Mouse (Mus musculus) myocyte (in vitro differentiated cells): ENCODE results near the gene Il9r. TPM values are rescaled to one million over a fixed set of nuclear protein-coding genes. Genes with fewer than 3 reads are reported as not detected.

ENCODE experiments used
- H3K27me3 ChIP-seq: one replicate; pipeline ENCODE4 v1.6.1; 2011; ENCODE audit not compliant: control insufficient read depth, insufficient read depth, insufficient read length
- H3K36me3 ChIP-seq: one replicate; pipeline ENCODE4 v1.6.1; 2011; ENCODE audit not compliant: control insufficient read depth, insufficient read depth
- H3K4me2 ChIP-seq: one replicate; pipeline ENCODE4 v1.6.1; 2011; ENCODE audit warnings: low read depth, control low read depth
- H3K4me3 ChIP-seq: one replicate; pipeline ENCODE4 v1.5.1; 2011; ENCODE audit warnings: mild to moderate bottlenecking, control low read depth, moderate library complexity
- H3K79me2 ChIP-seq: one replicate; pipeline ENCODE4 v1.6.1; 2011; ENCODE audit not compliant: control insufficient read depth, insufficient read depth
- H3ac ChIP-seq: one replicate; pipeline ENCODE4 v1.6.1; 2011; ENCODE audit not compliant: control insufficient read depth, insufficient read length
- CEBPB ChIP-seq: IDR thresholded peaks from 2 replicates; pipeline ENCODE4 v1.6.1; 2011; ENCODE audit warnings: mild to moderate bottlenecking, moderate library complexity; ENCODE audit not compliant: poor library complexity, insufficient read depth, severe bottlenecking
- E2F4 ChIP-seq: IDR thresholded peaks from one replicate; pipeline ENCODE4 v1.6.1; 2011; ENCODE audit warnings: mild to moderate bottlenecking, control low read depth, moderate library complexity; ENCODE audit not compliant: insufficient read depth
- MAX ChIP-seq: IDR thresholded peaks from one replicate; pipeline ENCODE4 v1.6.1; 2011; ENCODE audit warnings: low read depth, mild to moderate bottlenecking, control low read depth
- MYOD1 ChIP-seq, 3 experiments: IDR thresholded peaks; one replicate each; pipeline ENCODE4 v1.6.1; 2011; ENCODE audit warnings: control low read depth in 2 of 3, low read depth in 2 of 3, mild to moderate bottlenecking in 2 of 3, moderate library complexity in 1 of 3; ENCODE audit not compliant: insufficient read length in 2 of 3, control insufficient read depth in 1 of 3
- MYOG ChIP-seq, 3 experiments: IDR thresholded peaks; one replicate each; pipeline ENCODE4 v1.6.1; 2011; ENCODE audit warnings: control low read depth in 2 of 3, low read depth in 2 of 3, mild to moderate bottlenecking in 2 of 3; ENCODE audit not compliant: insufficient read length in 2 of 3, control insufficient read depth in 1 of 3, insufficient read depth in 1 of 3
- POLR2A ChIP-seq: IDR thresholded peaks from one replicate; pipeline ENCODE4 v1.6.1; 2011; ENCODE audit warnings: low read depth, mild to moderate bottlenecking, control low read depth, moderate library complexity; ENCODE audit not compliant: insufficient read length
- POLR2AphosphoS2 ChIP-seq: IDR thresholded peaks from one replicate; pipeline ENCODE4 v1.6.1; 2011; ENCODE audit warnings: low read depth, control low read depth; ENCODE audit not compliant: insufficient read length
- REST ChIP-seq: IDR thresholded peaks from one replicate; pipeline ENCODE4 v1.6.1; 2011; ENCODE audit warnings: mild to moderate bottlenecking, control low read depth, moderate library complexity; ENCODE audit not compliant: insufficient read depth, insufficient read length
- SRF ChIP-seq: IDR thresholded peaks from one replicate; pipeline ENCODE4 v1.6.1; 2011; ENCODE audit warnings: low read depth; ENCODE audit not compliant: control insufficient read depth, insufficient read length
- TCF12 ChIP-seq: IDR thresholded peaks from one replicate; pipeline ENCODE4 v1.6.1; 2011; ENCODE audit warnings: mild to moderate bottlenecking, control low read depth; ENCODE audit not compliant: poor library complexity, insufficient read depth, severe bottlenecking
- TCF3 ChIP-seq: IDR thresholded peaks from one replicate; pipeline ENCODE4 v1.6.1; 2011; ENCODE audit warnings: low read depth, control low read depth; ENCODE audit not compliant: insufficient read length
- USF1 ChIP-seq: IDR thresholded peaks from one replicate; pipeline ENCODE4 v1.6.1; 2011; ENCODE audit warnings: low read depth, mild to moderate bottlenecking, control low read depth, moderate library complexity
- polyA plus RNA-seq: library from polyadenylated mRNA; unstranded; fragments of >200 nt; fragmentation: generic; extraction: Trizol; gene quantifications from one replicate; pipeline ENCODE4 v1.2.1, GENCODE M21; 2012; ENCODE audit warnings: missing spikeins

The Il9r gene
- polyA plus RNA-seq, 1 experiment: 0.01 TPM

GRCm38 (mm10) chr11:32157791-32158594 lies 42.1 kb downstream of the Il9r start:
- Histone ChIP-seq H3ac (no peak overlapping the region), H3K36me3 (no peaks in the 10 kb centered on the region), H3K27me3 (peaks cover 38% of the 10 kb centered on the region), H3K79me2 (no peaks in the 10 kb centered on the region), H3K4me3 (no peak overlapping the region), H3K4me2 (no peak overlapping the region)
- TF ChIP-seq TCF12: no peak
- no peak for TF ChIP-seq REST
- TF ChIP-seq POLR2A: no peak
- no peak for TF ChIP-seq SRF
- no peak for TF ChIP-seq POLR2AphosphoS2

DNA sequence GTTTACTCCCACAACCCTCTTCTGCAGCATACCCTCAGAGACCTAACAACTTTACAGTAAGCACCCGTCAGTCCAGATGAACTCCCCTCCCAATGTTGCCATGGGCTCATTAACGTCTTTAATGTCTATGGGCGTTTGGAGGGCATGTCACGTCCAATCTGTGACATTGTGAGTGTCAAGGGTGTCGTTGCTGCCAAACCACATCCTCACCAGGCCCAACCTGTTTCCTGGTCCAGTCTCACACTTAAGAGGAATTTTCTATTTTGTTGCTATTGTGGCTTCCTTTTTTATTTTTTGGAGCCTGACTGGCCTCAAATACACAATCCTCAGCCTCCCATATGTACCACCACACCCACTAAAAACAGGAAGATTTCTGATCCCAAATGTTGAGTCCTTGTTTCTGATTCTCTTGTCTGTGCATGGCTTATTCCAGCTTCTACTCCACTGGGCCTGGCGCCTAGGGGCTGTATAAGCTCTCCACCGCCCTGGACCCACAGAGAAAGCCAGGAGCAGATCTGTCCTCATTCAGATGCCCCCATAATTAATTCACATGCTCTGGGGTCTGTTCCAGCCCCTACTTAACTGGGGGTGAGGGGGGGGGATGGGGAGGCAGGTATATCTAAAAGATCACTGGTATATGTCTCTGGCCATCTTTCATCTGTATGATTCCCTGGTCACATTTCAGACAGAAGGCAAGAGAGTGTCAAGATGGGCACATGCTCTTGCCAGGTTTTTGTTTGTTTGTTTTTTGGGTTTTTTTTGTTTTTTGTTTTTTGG lies 43.0 kb downstream of the Il9r start:
- no peak overlapping the region for H3ac ChIP-seq
- H3K79me2 ChIP-seq: no peaks in the 10 kb centered on the region
- H3K27me3 ChIP-seq: peaks cover 36% of the 10 kb centered on the region
- no peak for TF ChIP-seq USF1
- no peak for TF ChIP-seq MYOD1 (IDR thresholded peaks at IDR 0.05; ENCODE audit: control insufficient read depth in 1 of 3, insufficient read length in 2 of 3, low read depth in 2 of 3)
- TF ChIP-seq POLR2AphosphoS2: no peak
- no peak overlapping the region for H3K4me2 ChIP-seq
- no peaks in the 10 kb centered on the region for H3K36me3 ChIP-seq
- H3K4me3 ChIP-seq: no peak overlapping the region

- TF ChIP-seq MYOG (IDR thresholded peaks at IDR 0.05; ENCODE audit: control insufficient read depth in 1 of 3, insufficient read depth in 1 of 3, insufficient read length in 2 of 3, low read depth in 2 of 3) (no peak), POLR2A (no peak), SRF (no peak), MYOD1 (IDR thresholded peaks at IDR 0.05; ENCODE audit: control insufficient read depth in 1 of 3, insufficient read length in 2 of 3, low read depth in 2 of 3) (no peak), CEBPB (no peak), USF1 (no peak), TCF3 (no peak), POLR2AphosphoS2 (no peak), MAX (no peak), E2F4 (no peak), REST (no peak), TCF12 (no peak)
- H3ac ChIP-seq: no peak overlapping the region
- no peaks in the 10 kb centered on the region for H3K36me3 ChIP-seq
- H3K27me3 ChIP-seq: peaks cover 15% of the 10 kb centered on the region
- H3K4me3 ChIP-seq: no peak overlapping the region
- no peaks in the 10 kb centered on the region for H3K79me2 ChIP-seq
- no peak overlapping the region for H3K4me2 ChIP-seq
Observed at GRCm38 (mm10) chr11:32153216-32153615, 46.9 kb downstream of the Il9r start.

DNA sequence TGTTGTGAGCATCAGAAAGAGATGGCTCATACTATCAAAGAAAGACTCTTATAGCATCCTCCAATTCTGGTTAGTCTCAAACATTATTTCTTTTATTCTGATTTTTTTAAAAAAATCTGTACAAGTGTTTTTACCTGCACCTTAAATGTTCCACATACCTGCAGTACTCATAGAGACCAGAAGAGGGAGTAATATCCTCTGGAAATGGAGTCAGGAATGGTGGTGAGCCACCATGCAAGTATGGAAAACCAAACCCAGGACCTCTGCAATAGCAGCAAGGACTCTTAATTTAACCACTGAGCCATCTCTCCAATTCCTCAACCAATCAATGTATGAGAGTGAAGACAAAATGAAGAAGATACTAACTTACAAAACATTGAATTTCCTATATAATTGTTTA lies 47.3 kb downstream of the Il9r start:
- Histone ChIP-seq H3ac (no peak overlapping the region), H3K36me3 (no peaks in the 10 kb centered on the region), H3K4me2 (no peak overlapping the region), H3K27me3 (peaks cover 16% of the 10 kb centered on the region), H3K79me2 (no peaks in the 10 kb centered on the region), H3K4me3 (no peak overlapping the region)
- TF ChIP-seq CEBPB (no peak), POLR2AphosphoS2 (no peak), TCF12 (no peak), TCF3 (no peak), REST (no peak), USF1 (no peak), MYOD1 (IDR thresholded peaks at IDR 0.05; ENCODE audit: control insufficient read depth in 1 of 3, insufficient read length in 2 of 3, low read depth in 2 of 3) (no peak), E2F4 (no peak), MYOG (IDR thresholded peaks at IDR 0.05; ENCODE audit: control insufficient read depth in 1 of 3, insufficient read depth in 1 of 3, insufficient read length in 2 of 3, low read depth in 2 of 3) (no peak), MAX (no peak), SRF (no peak)

DNA sequence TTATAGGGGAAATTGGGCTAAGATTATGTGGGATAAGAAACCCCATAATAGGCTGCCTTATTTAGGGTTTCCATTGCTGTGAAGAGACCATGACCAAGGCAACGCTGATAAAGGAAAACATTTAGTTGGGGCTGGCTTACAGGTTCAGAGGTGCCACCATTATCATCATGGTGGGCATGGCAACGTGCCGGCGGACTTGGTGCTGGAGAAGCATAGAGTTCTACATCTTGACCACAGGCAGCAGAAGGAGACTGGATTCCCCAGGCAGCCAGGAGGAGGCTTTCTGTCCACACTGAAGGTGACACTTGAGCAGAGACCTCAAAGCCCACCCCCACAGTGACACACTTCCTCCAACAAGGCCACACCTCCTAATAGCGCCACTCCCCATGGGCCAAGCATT lies 48.8 kb downstream of the Il9r start:
- Histone ChIP-seq H3ac (no peak overlapping the region), H3K27me3 (peaks cover 19% of the 10 kb centered on the region), H3K36me3 (no peaks in the 10 kb centered on the region), H3K79me2 (no peaks in the 10 kb centered on the region), H3K4me2 (no peak overlapping the region), H3K4me3 (no peak overlapping the region)
- TF ChIP-seq E2F4 (no peak), MYOG (IDR thresholded peaks at IDR 0.05; ENCODE audit: control insufficient read depth in 1 of 3, insufficient read depth in 1 of 3, insufficient read length in 2 of 3, low read depth in 2 of 3) (no peak), TCF3 (no peak), POLR2A (no peak), MAX (no peak), TCF12 (no peak), REST (no peak), MYOD1 (IDR thresholded peaks at IDR 0.05; ENCODE audit: control insufficient read depth in 1 of 3, insufficient read length in 2 of 3, low read depth in 2 of 3) (no peak), POLR2AphosphoS2 (no peak), USF1 (no peak), CEBPB (no peak), SRF (no peak)
